Mouse (Mus musculus) heart, embryonic 11.5 days (tissue): ENCODE measurements at regions not wholly inside any gene's neighbourhood (a gene's known extent, or its start where the extent isn't known, plus 50 kb on each side); places are given as distances from the start of the nearest gene placed in this dataset.

ENCODE experiments used
- ATAC-seq: fragments of 200-750 bp; cut with Nextera tagmentation; replicated peaks from 2 replicates; pipeline ENCODE4 v1.8.0; 2017; ENCODE audit warnings: moderate library complexity; ENCODE audit not compliant: insufficient number of reproducible peaks, low FRiP score, low TSS enrichment
- H3K27ac ChIP-seq: fragments of 300-500 bp; sonication (generic); 2 replicates; pipeline ENCODE4 v1.5.1; 2014; ENCODE audit warnings: mild to moderate bottlenecking, low read depth, low read length
- H3K27me3 ChIP-seq: fragments of 300-500 bp; sonication (generic); 2 replicates; pipeline ENCODE4 v1.6.1; 2014; ENCODE audit warnings: mild to moderate bottlenecking, low read length, mixed read lengths; ENCODE audit not compliant: control insufficient read depth, insufficient read depth
- H3K36me3 ChIP-seq: fragments of 300-500 bp; sonication (generic); 2 replicates; pipeline ENCODE4 v1.6.1; 2014; ENCODE audit warnings: mild to moderate bottlenecking, low read length, moderate library complexity, mixed read lengths; ENCODE audit not compliant: control insufficient read depth, insufficient read depth
- H3K4me1 ChIP-seq: fragments of 300-500 bp; sonication (generic); 2 replicates; pipeline ENCODE4 v1.6.1; 2014; ENCODE audit warnings: low read length; ENCODE audit not compliant: control insufficient read depth, insufficient read depth
- H3K4me2 ChIP-seq: fragments of 300-500 bp; sonication (generic); 2 replicates; pipeline ENCODE4 v1.6.1; 2014; ENCODE audit warnings: mild to moderate bottlenecking, moderate library complexity
- H3K4me3 ChIP-seq: fragments of 300-500 bp; sonication (generic); 2 replicates; pipeline ENCODE4 v1.5.1; 2014; ENCODE audit warnings: low read depth, low read length
- H3K9ac ChIP-seq: fragments of 300-500 bp; sonication (generic); 2 replicates; pipeline ENCODE4 v1.6.1; 2014; ENCODE audit warnings: mild to moderate bottlenecking, low read depth, low read length, moderate library complexity
- H3K9me3 ChIP-seq: fragments of 300-500 bp; sonication (generic); replicated peaks from 2 replicates; pipeline ENCODE4 v1.6.1; 2016; ENCODE audit warnings: low read length; ENCODE audit not compliant: control insufficient read depth
- WGBS: fragments of 180-500 bp; shearing (Covaris S2); extraction: QIAGEN DNeasy Blood & Tissue Kit; methylation state at CpG from one replicate; pipeline ENCODE4 v1.1.7; 2014; ENCODE audit not compliant: insufficient replicate concordance; 5-methylcytosine and 5-hydroxymethylcytosine counted together

GRCm38 (mm10) chr7:111313921-111314320, 231.1 kb upstream of the Eif4g2 start:
- Histone ChIP-seq H3K36me3 (no peaks in the 10 kb centered on the region), H3K4me1 (no peaks in the 10 kb centered on the region), H3K27ac (no peak overlapping the region), H3K4me3 (no peak overlapping the region), H3K27me3 (no peaks in the 10 kb centered on the region), H3K4me2 (no peak overlapping the region), H3K9ac (no peak overlapping the region), H3K9me3 (0 out of 2 replicates have a peak, but pooled peaks cover 3% of the 10 kb centered on the region)
- 83% methylated on average over 4 of the region's 4 CpGs for WGBS
- ATAC-seq = no peak

- ATAC-seq = no peak
These were observed 222.4 kb upstream of the Eif4g2 start for GRCm38 (mm10) chr7:111305196-111305595.

GRCm38 (mm10) chr7:111301791-111302488, 219.1 kb upstream of the Eif4g2 start:
- no peak for ATAC-seq
- 85% methylated on average over 16 of the region's 16 CpGs for WGBS
- Histone ChIP-seq H3K27me3 (no peaks in the 10 kb centered on the region), H3K36me3 (no peaks in the 10 kb centered on the region), H3K9me3 (no peaks in the 10 kb centered on the region), H3K4me3 (no peak overlapping the region), H3K4me1 (no peaks in the 10 kb centered on the region), H3K9ac (no peak overlapping the region), H3K27ac (no peak overlapping the region), H3K4me2 (no peak overlapping the region)

More at GRCm38 (mm10) chr7:111305196-111305595, 222.4 kb upstream of the Eif4g2 start:
- H3K9ac ChIP-seq = no peak overlapping the region
- 0 out of 2 replicates have a peak, but pooled peaks cover 2% of the 10 kb centered on the region for H3K9me3 ChIP-seq
- no peak overlapping the region for H3K4me2 ChIP-seq
- H3K4me3 ChIP-seq = no peak overlapping the region
- H3K27ac ChIP-seq = no peak overlapping the region
- no peaks in the 10 kb centered on the region for H3K4me1 ChIP-seq
- H3K27me3 ChIP-seq = no peaks in the 10 kb centered on the region
- no peaks in the 10 kb centered on the region for H3K36me3 ChIP-seq

DNA sequence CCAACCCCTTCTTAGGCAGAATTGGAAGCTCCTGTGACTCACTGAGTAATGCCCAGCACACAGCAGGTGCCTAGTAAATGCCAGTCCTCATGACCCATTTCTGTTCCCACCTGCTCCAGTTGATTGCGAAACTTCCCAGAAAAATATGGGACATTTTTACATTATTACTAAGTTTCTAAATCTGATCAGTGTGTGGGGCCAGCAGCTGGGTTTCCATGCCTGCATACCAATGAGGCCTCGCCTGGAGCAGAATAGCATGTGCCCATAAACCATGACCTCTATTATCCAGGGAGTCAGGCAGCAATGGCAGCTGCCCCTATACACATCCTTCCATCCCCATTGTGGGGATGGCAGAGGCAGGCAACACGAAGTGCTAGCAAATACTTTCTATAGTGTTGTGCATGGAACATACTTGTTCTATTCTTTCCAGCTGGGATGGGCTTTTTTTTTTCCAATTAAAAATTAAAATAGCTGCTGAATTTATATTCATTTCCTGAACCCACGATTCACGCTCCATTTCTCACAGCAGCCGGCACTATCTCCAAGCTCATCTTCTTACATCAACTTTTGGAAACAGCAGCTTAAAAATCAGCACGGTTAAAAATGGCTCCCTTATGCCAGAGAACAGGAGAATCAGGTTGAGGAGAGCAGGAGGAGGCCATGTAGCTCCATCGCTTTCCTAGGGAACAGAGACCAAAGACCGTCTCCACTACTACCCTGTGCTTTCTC, 214.5 kb upstream of the Eif4g2 start:
- ATAC-seq = no peak
- 83% methylated on average over 9 of the region's 9 CpGs for WGBS
- H3K27ac ChIP-seq = no peak overlapping the region
- no peak overlapping the region for H3K4me2 ChIP-seq
- no peak overlapping the region for H3K4me3 ChIP-seq
- no peaks in the 10 kb centered on the region for H3K27me3 ChIP-seq
- no peaks in the 10 kb centered on the region for H3K4me1 ChIP-seq
- H3K9me3 ChIP-seq = no peaks in the 10 kb centered on the region
- no peaks in the 10 kb centered on the region for H3K36me3 ChIP-seq
- H3K9ac ChIP-seq = no peak overlapping the region

DNA sequence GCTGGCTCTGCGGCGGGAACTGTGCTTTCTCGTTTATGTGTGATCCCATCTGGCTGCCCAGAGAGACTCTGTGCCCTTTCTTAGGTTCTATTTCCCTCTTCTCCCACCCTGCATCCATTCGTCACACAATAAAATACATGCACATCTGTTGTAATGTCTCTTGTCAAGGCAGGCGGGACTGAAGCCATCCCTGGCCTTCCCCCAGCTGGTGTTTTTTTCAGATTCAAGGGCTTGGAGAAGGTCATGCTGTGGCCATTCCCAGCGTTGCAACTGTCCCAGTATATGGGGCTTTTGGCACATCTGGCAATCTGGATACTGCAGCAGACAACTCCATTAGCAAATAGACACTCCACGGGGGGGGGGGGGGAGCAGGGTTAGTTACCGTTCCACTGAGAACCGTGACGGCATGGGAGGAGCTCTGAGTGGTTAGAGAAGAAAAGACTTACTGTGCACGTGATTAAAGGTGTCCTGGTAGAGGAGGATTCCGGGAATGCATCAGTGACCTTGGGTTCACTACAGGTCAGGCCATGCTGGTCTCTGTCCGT, 200.7 kb upstream of the Eif4g2 start:
- no peaks in the 10 kb centered on the region for H3K27me3 ChIP-seq

GRCm38 (mm10) chr7:111282314-111282713, 199.5 kb upstream of the Eif4g2 start:
- WGBS = 67% methylated on average over 8 of the region's 8 CpGs
- H3K36me3 ChIP-seq = no peaks in the 10 kb centered on the region
- H3K4me2 ChIP-seq = no peak overlapping the region
- ATAC-seq = no peak
- H3K4me3 ChIP-seq = no peak overlapping the region
- no peaks in the 10 kb centered on the region for H3K27me3 ChIP-seq
- H3K9me3 ChIP-seq = no peaks in the 10 kb centered on the region
- no peak overlapping the region for H3K9ac ChIP-seq
- H3K27ac ChIP-seq = no peak overlapping the region
- no peaks in the 10 kb centered on the region for H3K4me1 ChIP-seq

More for the DNA sequence above, 200.7 kb upstream of the Eif4g2 start:
- Histone ChIP-seq H3K4me3 (no peak overlapping the region), H3K4me2 (no peak overlapping the region), H3K9me3 (no peaks in the 10 kb centered on the region), H3K9ac (no peak overlapping the region), H3K4me1 (no peaks in the 10 kb centered on the region), H3K36me3 (no peaks in the 10 kb centered on the region), H3K27ac (no peak overlapping the region)
- no peak for ATAC-seq
- 62% methylated on average over 13 of the region's 13 CpGs for WGBS

DNA sequence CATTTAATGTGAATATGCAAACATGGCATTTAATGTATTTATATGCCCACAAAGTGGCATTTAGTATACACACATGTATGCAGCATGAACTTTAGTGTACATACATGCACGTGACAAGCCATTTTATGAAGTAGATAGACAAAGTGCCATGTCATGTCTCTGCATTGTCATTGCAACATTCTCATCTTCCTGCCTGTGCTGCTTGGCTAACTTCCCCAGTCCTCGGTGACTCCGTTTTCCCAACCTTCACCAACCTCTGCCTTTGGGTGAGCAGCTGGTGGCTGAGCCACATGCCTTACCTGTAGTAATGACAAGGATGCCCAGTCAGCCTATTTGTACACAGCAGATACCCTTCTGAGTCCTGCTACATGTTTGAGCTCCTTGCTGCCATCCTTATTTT, 194.9 kb upstream of the Eif4g2 start:
- Histone ChIP-seq H3K36me3 (no peaks in the 10 kb centered on the region), H3K9me3 (no peaks in the 10 kb centered on the region), H3K9ac (no peak overlapping the region), H3K4me1 (no peaks in the 10 kb centered on the region), H3K27me3 (no peaks in the 10 kb centered on the region), H3K27ac (no peak overlapping the region), H3K4me3 (no peak overlapping the region), H3K4me2 (no peak overlapping the region)
- WGBS = 82% methylated on average over 3 of the region's 3 CpGs
- no peak for ATAC-seq

DNA sequence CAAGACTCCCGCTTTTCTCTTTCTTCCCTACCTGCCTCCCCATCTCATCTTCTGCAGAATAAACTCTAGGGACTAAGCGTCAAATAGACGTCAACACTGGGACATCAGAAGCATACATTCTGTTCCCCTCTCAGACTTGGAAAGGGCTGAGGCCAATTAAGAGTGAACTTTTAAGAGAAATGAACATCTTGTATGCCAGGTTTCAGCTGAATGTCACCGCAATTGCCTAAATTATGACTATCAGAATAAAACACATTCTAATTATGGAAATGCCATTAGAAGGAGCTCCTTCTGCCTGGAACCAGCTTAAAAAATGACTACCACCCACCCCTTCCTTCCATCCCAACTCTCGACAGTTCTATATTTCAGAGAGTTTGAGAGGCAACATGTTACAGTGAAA, 191.0 kb upstream of the Eif4g2 start:
- H3K27me3 ChIP-seq = no peaks in the 10 kb centered on the region
- no peaks in the 10 kb centered on the region for H3K4me1 ChIP-seq
- no peak overlapping the region for H3K4me2 ChIP-seq
- H3K36me3 ChIP-seq = no peaks in the 10 kb centered on the region
- no peak overlapping the region for H3K9ac ChIP-seq
- no peak overlapping the region for H3K27ac ChIP-seq
- WGBS = 86% methylated on average over 5 of the region's 5 CpGs
- H3K4me3 ChIP-seq = no peak overlapping the region
- no peaks in the 10 kb centered on the region for H3K9me3 ChIP-seq
- no peak for ATAC-seq
